Mouse (Mus musculus) kidney, postnatal 14 days (tissue): ENCODE data around the gene Ccdc138.
A peak's percentile ranks its signal among the peaks of the same experiment; 100 is the strongest.
"Not testable (repeated sequence)": the region's sequence is repeated elsewhere in the genome, so short reads cannot be mapped to it uniquely, and the experiment has no call there.

Source experiments
- DNase-seq: peaks from one replicate; pipeline ENCODE4 v3.0.0; 2022; ENCODE audit warnings: mixed read lengths

Ccdc138 gene

DNA sequence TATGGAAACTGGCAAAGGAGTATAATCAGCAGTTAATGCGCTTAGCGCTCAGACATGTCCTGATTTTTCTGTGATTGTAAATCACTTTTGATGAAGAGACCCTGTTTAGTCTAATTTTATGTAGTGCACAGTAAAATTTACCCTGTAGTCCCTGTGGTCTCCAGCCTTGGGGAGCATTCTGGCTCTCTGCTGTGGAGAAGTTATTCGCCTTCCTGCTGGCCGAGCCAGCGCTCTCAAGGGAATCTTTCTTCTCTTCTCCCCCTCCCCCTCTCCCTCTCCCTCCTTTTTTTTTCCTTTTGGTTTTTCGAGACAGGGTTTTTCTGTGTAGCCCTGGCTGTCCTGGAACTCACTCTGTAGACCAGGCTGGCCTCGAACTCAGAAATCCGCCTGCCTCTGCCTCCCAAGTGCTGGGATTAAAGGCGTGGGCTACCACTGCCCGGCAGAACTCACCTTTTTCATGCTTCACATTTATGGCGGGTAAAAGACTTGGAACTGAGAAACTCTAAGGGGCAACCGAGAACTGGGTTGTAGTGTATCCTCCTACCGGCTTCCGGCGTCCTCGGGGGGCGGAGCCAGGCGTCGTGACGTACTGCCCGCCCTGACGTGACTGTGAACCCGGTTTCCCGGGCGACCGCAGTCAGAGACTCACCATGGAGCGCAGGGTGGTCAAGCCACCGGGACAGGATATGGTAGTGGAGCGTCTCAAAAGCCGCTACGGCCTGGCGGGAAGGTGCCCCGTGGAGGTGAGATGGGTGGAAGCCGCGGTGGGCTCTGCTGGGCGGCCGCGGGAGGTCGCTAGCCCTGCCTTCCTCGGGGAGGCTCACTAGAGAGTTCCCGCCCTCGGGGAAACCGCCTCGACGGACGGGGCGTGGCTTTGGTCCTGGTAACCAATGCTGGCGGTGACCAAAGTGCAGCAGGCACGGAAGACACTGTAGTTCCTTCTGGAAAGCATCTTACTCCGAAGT lies at the start of gene Ccdc138:
Gene Ccdc138 (plus strand): TSS at position 629 of the 965 bp plus-strand sequence.
- DNase-seq, result peak; percentile 96

DNA sequence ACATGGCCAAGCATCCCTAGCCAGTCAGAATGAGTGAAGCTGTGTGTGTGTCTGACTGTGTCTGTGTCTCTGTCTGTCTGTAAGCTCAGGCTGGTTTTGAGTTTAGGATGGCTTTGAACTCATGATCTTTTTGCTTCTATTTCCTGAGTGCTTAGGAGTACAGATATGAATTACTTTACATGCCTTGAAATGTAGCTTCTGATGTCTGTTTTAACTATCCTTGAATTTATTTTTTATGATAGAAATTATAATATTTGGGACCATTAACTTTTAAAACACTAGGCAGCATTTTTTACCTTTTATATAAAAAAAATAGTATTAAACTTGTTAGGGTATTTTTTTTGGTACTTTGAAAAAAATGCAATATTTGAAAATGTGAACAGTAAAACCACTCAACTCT lies 46.2 kb upstream of the Ccdc138 start:
- DNase-seq, result no peak

DNA sequence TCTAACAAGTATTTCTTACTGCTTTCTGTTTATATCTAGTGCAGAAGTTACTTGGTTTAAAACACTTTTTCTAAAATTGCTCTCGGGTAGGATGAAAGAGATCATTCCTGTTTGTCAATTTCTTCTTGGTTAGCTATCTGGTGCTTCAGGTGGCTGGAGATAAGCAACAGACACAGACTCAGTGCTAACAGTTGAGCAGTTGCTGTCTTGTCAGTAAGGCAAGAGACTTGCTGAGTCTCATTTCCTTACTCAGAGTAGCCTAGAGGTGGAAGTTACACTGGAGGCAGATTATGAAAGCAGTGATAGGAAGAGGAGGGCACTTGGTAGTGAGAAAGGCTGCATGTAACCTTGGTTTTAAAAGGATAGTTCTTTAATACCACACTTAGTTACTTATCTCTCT lies 45.6 kb upstream of the Ccdc138 start:
- no peak for DNase-seq

DNA sequence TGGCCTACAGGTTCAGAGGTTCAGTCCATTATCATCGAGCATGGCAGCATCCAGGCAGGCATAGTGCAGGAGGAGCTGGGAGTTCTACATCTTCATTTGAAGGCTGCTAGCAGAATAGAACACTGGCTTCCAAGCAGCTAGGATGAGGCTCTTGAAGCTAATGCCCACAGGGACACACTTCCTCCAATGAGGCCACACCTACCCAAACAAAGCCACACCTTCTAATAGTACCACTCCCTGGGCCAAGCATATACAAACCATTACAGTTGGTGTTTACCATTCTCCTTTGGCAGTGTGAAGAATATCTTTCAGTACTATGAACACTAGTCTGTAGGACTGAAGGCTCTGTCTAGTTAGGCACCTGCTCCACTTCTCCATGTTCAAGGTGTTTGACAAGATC lies 37.9 kb upstream of the Ccdc138 start:
- no peak for DNase-seq

DNA sequence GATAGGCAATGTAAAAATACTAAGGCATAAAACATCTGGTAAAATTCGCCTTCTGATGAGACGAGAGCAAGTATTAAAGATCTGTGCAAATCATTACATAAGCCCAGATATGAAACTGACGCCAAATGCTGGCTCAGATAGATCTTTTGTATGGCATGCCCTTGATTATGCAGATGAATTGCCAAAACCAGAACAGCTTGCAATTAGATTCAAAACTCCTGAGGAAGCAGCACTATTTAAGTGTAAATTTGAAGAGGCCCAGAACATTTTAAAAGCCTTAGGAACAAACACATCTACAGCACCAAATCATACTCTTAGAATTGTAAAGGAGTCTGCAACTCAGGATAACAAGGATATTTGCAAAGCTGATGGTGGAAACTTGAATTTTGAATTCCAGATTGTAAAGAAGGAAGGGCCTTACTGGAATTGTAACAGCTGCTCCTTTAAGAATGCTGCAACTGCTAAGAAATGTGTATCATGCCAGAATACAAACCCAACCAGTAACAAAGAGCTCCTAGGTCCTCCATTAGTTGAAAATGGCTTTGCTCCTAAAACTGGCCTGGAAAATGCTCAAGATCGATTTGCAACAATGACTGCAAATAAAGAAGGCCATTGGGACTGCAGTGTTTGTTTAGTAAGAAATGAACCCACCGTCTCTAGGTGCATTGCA lies 20.5 kb upstream of the Ccdc138 start:
- DNase-seq, result no peak

DNA sequence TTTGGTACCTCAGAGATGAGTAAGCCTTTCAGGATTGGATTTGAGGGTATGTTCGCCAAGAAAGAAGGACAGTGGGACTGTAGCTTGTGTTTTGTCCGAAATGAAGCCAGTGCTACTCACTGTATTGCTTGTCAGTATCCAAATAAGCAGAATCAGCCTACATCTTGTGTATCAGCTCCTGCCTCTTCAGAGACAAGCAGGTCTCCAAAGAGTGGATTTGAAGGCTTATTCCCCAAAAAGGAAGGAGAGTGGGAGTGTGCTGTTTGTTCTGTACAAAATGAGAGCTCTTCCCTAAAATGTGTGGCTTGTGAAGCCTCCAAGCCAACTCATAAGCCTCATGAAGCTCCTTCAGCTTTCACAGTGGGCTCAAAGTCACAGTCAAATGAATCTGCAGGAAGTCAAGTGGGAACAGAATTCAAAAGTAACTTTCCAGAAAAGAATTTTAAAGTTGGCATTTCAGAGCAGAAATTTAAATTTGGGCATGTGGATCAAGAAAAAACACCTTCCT lies 19.6 kb upstream of the Ccdc138 start:
- no peak for DNase-seq

DNA sequence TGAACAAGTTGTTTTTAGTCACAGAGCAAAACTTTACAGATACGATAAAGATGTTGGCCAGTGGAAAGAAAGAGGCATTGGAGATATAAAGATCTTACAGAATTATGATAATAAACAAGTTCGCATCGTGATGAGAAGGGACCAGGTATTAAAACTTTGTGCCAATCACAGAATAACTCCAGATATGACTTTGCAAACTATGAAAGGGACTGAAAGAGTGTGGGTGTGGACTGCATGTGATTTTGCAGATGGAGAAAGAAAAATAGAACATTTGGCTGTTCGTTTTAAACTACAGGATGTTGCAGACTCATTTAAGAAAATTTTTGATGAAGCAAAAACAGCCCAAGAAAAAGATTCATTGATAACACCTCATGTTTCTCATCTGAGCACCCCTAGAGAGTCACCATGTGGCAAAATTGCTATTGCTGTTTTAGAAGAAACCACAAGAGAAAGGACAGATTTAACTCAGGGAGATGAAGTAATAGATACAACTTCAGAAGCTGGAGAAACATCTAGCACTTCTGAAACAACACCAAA lies 17.7 kb upstream of the Ccdc138 start:
- no peak for DNase-seq

DNA sequence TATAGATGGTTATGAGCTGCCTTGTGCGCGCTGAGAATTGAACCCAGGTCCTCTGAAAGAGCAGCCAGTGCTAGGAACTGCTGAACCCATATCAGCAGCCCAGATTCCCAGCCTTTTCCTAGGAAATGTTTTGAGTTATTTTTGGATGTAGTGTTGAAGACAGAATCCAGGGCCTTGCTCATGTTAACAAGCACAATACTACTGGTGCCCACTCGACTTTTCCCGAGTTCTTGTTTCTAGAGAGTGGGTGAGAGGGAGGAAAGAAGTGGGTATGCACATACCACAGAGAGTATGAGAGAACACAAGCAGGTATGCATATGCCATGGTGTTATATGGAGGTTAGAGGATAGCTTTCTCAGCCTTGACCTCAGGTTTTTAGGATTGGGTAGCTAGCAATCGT lies 6.7 kb upstream of the Ccdc138 start:
- DNase-seq, result no peak

DNA sequence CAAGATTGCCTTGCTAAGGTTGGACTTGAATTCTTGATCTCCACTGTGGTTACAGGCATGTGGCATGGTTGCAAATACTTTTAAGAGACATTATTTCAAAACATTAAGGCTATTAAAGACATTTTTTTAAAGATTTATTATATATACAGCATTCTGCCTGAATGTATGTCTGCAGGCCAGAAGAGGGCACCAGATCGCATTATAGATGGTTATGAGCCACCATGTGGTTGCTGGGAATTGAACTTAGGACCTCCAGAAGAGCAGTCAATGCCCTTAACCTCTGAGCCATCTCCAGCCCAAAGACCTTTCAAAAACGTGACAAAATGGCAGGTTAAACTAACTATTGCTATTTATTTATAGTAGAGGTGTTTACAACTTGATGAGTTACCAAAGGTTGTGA lies 2.1 kb upstream of the Ccdc138 start:
- DNase-seq, result no peak

DNA sequence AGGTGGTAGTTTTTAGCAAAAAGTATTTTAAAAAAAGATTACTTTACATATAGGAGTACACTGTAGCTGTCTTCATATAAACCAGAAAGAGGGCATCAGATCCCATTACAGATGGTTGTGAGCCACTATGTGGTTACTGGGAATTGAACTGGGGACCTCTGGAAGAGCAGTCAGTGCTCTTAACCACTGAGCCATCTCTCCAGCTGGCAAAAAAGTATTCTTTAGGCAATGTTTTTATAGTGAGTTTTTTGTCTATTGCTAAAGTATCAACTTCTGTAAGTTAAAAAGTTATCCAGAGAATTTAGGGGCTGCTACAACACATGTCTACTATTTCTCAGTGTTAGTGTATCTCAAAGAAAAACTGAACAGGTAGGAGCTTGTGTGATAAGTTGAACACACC lies 1.0 kb upstream of the Ccdc138 start:
- DNase-seq, result no peak

DNA sequence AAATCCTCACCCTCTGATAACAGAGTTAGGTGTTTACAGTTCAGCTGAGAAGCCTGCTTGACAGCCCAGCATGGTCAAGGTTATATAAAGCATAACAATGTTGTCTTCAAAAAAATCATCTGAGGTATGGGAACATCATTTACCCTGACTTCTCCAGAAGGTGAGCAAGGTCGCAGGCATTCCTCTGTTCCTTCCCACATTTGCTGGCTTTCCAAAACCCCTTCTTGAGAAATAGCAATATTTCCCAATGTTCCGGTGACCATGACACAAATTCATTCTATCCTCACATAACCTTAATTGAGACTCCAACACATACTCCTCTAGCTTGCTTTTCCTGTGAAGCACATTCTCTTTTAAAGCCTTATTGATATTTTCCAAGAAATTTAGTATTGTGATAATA lies 768 bp downstream of the Ccdc138 start:
- no peak for DNase-seq

DNA sequence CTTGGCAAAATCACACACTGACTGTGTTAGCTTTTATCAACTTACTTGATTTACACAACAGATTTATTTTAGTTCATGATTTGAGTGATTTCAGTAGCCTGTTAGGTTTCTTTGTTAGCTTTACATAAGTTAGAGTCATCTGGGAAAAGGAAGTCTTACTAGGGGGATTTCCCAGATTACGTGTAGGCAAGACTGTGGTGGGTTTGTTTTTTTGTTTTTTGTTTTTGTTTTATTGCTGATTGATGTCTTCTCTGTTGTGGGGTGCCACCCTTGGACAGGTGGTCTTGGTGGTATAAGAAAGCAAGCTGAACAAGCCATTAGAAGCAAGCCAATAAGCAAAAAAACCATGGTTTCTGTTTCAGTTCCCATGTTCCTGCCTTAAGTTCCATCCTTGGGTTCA lies 31.6 kb downstream of the Ccdc138 start:
- no peak for DNase-seq

DNA sequence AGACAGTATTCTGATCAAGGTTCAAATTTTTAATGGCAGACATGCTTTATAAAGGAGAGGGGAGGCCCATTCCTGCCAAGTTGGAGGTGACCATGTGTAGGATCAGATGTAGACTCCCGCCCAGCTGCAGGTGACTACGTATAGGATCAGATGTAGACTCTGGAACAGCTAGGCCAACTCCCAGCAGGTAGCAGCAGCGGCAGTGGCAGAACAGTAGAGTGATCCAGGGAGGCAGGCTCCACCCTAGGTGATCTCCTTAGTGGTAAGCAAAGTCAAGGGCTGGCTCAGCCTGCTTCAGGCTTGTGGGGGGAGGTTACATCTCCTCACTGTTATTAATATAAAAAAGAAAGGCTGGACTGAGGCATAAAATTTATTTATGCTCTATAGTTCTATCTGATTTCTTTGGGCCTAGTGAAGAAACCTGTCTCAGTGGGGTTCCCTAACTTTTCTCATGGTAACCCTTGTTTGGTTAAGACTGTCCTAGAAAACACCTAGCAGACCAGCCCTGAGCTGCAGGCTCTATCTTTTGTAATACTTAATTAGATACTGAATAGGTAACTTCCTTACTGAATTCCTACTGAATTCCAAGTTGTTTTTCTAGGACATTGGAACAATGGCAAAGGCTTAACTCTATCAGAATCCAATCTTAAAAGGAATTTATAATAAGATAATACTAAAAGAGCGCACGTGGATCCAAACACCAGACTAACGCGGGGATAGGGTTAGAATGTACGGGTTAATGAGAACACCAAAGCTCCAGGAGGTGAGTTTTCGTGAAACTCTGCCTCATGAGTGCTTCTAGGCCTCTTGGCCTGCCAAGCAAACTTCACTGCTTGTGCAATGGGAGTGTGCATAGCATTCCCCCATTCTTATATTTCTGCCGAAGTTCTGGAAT lies 33.4 kb downstream of the Ccdc138 start:
- no peak for DNase-seq

DNA sequence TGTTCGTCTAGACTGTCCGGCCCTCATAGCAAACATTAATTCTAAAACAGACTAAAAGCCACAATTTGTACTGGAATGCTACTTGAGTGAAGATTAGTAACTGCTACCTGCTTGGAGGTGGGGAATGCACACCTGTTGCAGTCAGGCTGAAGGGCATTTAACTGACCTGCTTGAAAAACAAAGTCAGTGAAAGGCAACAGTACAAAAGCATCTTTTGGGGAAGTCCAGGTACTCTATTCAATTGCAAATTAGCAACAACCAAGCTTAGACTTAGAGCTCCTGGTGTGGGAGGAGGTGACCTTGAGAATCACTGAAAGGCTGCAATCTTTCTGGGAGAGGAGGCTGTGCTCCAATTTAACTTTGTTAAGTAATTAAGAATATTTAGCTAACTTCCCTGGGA lies 34.4 kb downstream of the Ccdc138 start:
- no peak for DNase-seq

DNA sequence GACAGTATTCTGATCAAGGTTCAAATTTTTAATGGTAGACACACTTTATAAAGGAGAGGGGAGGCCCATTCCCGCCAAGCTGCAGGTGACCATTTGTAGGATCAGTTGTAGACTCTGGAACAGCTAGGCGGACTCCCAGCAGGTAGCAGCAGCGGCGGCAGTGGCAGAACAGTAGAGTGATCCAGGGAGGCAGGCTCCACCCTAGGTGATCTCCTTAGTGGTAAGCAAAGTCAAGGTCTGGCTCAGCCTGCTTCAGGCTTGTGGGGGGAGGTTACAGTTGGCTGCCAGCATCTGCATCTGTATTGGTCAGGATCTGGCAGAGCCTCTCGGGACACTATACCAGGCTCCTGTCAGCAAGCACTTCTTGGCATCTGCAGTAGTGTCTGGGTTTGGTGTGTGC lies 38.5 kb downstream of the Ccdc138 start:
- not testable (repeated sequence) for DNase-seq

DNA sequence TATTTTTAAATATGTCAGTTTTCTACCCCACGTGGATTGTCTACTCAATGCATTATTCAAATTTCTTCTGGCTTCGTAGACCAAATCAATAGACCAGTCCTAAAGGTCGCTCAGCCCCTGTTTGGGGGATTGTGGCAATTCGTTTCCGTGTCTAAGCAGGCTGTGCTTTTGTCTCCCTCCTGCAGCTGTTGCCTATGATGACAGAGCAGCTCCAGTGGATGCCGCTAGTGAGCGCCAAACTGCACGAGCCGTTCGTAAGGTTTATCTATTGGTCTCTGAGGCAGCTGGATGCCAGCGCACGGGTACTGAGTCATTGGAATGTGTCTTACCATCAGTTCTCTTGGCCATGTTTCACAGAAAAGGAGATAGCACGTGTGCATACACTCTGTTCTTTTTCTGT lies 42.9 kb downstream of the Ccdc138 start:
- no peak for DNase-seq

DNA sequence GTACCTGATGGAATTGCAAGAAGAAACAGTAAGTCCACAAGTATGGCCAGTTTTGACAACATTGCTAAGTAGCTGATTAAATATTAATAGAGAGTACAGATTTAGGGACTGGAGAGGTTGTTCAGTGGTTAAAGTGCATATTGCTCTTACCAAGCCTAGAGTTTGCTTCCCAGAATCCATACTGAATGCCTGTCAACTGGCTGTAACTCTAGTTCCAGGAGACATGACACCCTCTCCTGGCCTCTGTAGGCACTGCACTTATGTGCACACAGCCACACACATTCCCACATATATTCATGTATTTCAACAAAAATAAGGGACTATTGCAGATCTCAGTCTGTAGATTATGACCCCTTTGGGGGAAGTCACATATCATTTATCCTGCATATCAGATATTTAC lies 51.0 kb downstream of the Ccdc138 start:
- peak; percentile 25 for DNase-seq

DNA sequence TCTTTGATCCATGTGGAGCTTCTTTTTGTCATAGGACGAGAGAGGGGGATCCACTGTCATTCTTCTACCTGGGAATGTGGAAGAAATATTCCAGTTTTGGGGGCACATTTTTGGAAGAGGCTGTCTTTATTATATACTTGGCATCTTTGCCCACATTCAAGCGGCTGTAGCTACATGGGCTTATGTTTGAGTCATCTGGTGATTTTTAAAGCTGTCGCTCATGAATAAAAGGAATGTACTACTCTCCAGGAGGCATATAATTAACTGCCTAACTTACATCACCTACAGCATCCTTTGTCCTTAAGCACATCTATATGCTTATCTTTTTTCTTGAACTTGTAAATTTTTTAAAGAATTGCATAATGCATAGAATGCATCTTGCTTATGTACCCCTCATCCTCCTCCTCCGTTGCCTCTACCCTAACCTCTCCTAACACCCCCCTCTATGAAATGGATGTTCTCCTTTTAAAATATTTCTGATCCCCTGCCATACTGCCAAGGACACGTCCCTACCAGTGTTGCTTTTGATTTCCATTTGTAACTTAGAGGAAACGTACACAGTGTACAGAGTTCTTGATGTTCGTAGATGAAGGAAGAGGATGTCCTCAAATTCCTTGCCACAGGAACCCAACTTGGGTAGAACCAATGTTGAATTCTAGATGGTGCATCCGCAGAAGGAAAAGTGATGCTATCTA lies 57.1 kb downstream of the Ccdc138 start:
- DNase-seq, result no peak

DNA sequence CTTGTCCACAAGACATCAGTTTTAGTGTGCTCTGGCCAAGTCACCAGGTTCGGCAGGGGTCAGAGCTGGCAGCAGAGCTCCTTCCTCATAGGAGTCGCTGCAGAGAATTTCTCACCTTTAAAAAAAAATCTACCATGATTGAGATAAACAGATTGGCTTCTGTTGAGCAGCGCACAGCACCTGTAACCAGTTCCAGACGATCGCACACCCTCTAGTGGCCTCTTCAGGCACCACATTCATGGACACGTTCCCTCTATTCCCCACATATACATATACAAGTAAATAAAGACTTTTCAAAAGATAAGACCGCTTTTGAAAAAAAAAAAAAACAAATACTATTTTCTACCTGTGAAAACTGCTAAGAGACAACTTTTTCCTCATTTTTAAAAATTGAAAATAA lies 61.4 kb downstream of the Ccdc138 start:
- peak; percentile 52 for DNase-seq

DNA sequence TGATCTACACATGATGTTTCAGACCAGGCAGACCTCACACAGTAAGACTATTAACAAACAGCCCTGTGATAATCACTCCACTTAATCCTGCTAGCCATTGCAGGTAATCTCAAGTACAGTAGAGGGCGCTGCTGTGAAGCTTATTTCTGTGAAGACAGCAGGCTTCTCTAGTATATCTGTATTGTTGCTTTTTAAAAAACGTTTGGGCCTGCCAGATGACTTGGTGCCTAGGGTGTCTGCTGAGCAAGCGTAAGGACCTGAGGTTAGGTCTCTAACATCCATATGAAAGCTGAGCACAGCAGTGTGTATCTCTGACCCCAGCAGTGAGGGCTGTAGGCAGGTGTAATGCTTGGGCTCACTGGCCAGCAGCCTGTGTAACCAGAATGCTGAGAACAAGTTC lies 62.2 kb downstream of the Ccdc138 start:
- DNase-seq, result peak; percentile 48

DNA sequence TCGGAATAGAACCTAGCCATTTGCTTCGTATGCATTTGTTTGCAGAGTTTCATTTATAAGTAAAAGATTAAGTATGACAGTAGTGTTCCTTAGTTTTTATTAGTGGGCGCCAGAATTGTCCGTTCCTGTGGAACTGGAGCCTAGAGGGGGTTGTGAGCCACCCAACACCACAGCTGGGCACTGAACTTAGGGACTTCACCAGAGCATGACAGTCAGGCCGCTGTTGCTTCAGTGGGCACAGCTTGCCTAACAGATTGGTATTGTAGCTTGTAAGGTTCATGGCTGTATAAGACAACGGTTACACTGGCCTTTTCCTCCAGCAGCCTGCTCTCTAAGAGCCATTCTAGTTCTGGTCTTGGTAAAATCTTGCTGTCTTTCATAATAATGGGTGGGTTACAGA lies 62.8 kb downstream of the Ccdc138 start:
- peak; percentile 32 for DNase-seq
